Mouse (Mus musculus) T-helper 2 cell (primary cell): Measurements from ENCODE around the gene Nos1ap.

ENCODE experiments used
- in situ Hi-C: fragments of 300-600 bp; cut with MboI, MseI; formaldehyde crosslinking; loops from one replicate; pipeline ENCODE4 v1.15.1; 2025; ENCODE audit warnings: high pct_unique_total_duplicates

The Nos1ap gene

DNA sequence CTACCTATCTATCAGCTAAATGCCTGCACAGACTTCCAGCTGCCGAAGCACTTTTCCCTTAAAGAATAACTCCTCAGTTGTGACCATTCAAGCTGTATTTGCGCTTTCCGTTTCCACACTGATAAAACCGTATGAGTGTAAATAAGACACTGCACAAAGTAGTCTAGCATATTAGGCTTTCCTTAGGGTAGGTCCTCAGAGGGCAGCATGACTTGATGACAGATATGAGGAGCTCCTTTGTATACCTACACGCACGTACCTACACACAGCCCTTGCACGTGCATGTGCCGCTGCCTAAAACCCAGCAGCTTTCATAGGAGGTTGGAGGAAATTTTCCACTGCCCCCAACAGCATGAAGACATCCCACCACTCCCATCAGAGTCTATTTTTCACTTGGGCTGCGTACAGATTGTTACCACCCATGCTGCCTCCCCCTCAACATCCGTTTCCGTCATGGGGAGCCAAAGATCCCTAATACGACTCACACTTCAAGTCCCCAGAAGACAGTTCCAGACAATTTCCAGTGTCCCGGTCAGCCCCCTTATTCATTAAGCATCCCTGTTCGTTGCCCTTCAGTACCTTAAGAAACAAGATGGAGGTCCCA, 41.4 kb downstream of the Nos1ap start:
- in situ Hi-C loops: no loop called here

DNA sequence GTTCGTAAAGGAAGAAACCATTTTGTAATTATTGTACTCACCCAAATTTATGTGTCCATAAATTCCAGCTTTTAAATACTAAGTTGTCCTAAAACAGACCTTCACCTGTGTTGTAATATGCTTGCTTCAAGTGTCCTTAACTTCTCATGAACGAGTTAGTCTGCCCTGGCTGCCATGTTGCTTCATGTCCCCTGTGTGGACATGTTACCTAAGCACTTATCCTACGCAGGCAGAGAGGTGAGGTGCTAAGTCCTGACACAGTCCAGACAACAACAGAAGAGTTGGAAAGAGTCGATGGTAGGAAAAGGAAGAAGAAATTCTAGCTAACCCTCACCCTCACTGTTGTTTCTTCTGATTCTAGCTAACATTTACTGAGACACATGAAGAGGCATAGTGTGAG, 43.4 kb downstream of the Nos1ap start:
- in situ Hi-C loops: no loop called here

DNA sequence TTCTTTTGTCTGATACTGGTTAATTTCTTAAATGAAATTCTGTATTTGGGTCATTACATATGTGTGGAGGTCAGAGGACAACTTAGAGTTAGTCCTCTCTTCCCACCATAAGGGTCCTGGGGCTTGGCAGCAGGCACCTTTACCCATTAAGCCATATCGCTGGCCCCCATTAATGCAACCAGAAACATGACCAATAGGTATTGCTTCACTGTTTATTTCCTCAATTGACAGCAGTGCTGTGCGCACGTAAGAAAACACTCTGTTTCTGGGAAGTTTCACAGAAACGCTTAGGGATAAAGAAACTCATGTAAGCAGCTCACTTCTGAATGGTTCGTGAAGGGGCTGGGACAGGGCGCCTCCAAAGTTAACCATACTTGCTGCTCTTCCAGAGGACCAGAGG, 44.4 kb downstream of the Nos1ap start:
- in situ Hi-C loops: no loop called here

DNA sequence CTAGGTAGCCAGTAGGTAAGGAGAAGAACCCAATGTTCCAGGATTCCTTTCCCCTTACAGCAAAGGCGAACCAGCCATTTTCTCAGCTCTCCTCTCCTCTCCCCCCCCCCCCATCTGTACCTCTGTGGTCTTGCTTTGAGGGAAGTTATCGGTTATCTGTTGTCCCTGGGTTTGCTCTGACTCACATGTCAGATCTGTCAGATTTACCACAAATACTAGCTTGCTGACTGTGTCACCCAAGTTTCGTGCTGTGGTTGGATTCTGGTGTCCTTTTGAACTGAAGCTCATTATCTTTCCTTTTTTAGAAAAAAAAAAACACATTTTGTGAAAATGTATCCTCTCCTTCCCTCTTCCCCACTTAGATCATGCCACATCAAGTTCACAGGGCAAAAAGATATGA, 50.2 kb downstream of the Nos1ap start:
- in situ Hi-C loops: no loop called here

DNA sequence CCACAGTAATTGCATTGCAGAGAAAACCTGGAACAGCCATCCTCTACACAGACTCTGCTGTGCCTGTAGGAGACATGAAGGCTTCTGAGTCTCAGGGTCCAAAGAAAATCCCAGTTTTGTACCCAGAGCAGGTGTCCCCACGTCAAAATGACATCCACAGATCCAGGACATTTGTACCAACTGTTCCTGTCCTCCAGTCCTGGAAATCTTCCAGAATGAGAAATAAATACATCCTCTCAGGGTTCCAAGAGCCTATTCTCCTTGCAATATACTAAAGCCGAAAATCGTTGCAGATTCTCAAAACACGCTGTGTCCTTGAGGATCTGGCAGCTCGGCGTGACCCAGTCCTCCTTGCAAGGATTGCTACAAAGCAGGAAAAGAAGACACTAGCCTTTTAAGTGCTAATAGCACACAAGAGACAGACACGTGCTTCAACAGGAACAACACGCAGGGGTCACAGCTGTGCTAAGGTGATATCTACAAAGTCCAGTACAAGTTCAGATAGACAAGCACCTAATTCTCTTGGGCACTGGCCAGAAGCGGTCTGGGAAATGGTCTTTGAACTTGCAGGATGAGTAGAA, 51.1 kb downstream of the Nos1ap start:
- in situ Hi-C loops: no loop called here

DNA sequence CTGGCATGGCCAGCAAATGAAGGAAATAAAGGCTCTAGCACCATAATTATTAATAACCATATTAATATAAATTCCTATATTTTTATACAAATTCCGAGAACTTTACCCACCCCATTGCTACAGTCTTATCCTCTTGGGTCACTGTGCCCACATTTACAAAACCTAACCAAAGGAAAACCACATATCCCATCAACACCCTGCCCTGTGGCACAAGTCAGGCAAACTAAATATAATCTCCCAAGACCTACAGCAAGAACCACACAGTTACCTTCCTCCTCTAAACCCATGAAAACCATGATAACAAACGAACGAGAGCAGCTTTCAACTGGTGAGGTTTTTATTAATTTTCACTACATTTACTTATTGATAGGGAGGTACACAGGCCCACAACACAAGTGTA, 53.3 kb downstream of the Nos1ap start:
- in situ Hi-C loops: no loop called here

DNA sequence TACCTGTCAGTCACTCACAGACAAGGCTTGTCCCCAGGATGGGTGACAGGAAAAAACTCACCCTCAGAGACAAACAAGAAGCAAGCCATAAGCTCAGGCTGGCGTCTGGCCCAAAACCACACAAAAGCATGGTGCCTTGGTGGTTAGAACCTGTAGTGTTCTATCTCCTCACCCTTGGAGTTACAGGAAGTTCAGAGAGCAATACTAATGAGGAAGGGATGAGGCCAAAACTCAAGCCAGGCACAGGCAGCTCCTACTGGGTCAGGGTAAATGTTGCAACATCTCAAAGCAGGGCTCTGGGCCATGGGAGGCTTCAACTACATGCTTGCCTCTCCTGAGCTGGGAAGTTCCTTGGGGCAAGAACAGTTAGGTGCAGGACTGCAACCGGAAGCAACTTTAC, 54.4 kb downstream of the Nos1ap start:
- in situ Hi-C loops: no loop called here

DNA sequence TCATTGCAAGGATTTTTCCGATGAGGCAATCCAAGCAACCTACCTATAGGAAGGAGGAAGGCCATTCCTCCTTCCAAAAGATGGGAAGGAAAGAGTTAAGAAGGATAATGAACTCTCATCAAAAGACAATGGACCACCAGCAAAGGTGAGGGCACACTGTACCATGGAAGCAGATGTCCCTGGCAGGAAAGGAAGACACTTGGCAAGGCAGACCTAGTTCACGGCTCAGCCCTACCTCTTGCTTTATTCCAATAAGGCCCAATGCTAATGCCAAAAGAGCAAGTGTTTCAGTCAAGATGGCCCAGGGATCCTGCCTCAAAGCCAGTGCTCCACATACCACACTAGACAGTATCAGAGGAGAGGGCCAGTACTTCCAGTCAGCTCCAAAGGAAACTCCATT, 58.4 kb downstream of the Nos1ap start:
- in situ Hi-C loops: no loop called here

DNA sequence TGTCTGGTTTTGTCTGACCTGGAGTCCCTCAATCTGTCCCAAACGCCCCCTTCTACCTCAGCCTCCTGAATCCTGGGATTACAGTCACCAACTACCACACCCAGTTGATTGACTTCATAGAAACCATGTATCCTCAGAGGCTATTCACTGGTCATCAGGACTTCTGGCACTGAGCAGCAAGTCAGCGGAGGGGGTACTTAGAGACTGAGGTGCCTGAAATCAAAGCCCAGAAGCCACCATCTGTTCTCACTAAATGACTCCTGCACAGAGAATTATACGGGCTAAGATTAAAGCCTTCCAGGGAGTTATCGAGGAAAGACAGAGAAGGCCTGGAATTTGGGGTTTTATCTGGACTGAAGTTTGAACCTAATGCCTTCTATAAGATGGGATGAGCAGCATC, 59.2 kb downstream of the Nos1ap start:
- in situ Hi-C loops: no loop called here

DNA sequence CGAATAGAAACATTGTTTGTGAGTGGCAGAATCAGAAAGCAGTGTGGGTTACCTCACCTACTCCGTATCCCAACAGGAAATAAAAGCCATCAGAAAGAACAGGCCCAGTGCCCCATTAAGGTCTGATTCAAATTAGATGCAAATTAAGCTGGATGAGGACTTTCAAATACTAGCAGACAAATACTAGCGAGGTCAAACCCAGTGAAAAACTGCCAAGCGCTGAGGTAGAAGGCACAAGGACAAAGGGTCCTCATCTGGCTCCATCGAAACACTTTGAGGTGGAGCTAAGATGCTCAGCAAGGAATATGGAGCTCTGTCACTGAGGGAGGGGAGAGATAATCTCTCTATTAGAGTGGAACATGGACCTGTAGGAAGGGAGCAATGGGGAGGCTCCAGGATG, 66.8 kb downstream of the Nos1ap start:
- in situ Hi-C loops: no loop called here

DNA sequence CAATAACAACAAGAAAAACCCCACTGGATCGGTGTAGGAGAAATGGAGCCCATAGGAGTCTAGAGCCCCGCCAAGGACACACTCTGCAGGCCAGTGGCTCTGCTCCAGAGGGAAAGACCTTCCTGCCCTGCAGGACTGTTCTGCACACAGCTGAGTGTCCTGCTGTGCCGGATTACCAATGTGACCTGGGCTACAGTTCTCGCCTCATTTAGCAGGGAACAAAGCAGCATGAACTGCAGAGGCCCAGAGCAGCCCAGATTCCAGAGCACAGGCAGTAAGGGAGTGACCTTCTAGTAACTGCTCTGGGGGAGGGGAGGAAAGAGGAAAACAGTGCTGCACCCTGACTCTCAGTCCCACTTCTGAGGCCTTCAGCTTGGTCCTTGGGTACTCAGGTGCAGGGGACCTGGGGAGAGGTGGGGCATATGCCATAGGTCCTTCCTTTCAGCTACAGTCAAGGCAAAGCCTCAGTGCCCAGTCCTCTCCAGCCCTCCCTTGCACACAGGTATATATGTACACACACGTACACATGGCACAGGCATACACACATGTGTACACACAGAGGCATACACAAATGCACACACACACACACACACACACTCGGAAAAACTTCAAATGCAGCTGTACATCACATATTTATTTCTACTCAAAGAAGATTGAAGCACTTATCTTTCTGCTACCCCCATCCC, 68.0 kb downstream of the Nos1ap start:
- in situ Hi-C loops: no loop called here

DNA sequence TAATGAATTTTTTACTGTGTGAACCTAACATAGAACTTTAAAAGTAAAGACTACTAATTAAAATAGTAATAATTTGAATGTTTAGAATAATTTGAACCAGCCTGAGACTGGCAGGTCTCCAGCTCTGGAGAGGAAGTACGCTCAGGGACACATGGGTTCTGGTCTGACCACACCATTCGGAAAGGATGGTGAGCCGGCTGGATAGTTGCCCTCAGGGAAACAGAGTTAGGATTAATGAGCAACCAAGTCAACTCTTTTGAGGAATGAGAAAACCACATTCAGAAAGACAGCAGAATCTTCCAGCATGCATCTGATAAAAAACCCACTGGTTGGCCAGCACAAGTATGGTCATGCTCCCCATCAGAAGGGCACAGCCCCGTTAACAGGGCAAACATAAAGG, 69.5 kb downstream of the Nos1ap start:
- in situ Hi-C loops: no loop called here

DNA sequence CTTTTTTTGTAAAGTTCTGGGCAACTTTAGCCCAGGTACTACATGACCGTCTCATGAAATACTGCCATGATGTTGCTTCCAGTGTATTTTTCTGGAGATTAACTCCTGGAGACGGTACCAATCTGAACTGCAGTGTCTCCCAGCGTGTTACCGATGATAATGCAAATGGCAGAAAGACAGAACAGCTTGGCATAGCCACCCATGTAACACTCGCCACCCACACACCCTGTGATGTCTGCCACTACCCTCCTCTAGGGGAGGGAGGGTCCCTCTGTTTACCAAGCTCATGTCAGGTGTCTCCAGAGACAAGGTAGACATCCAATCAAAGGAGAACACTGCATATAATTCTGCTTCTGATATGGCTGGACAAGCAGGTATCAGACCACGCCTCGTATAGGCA, 70.0 kb downstream of the Nos1ap start:
- in situ Hi-C loops: no loop called here

DNA sequence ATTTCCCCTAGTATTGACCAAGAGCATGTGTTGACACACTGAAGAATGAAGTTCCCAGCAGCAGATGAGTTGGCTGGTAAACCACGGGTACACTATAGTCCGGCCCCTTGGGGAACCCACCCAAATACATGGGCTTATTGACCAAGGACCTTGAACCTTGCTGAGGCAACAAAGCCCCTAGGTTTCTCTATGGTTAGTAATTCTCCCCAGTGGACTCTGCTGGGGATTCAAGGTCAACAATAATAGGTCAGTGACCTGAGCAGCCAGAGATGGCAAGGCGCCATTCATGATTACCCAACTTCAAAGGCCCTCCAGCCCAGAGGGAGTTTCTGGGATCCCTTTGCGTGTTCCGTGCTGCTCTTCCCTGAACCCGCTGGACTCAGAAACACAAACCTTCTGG, 73.5 kb downstream of the Nos1ap start:
- in situ Hi-C loops: no loop called here

DNA sequence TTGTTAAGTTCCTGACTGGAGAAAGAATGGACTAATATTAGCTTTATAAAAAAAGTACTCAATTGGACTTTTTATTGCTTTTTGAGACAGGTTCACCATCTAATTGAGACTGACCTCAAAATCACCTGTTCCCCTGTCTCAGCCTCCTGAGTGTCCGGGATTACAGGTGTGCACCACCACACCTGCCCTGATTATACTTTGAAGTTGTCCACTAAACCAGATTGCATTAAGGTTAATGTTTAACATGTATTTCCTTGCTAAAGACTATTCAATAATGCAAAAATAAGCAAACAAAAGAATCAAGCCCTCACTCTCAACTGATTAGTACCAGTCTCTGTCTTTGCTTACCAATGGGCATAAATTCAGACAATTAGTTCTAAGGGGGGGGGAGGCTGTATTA, 74.2 kb downstream of the Nos1ap start:
- in situ Hi-C loops: no loop called here

DNA sequence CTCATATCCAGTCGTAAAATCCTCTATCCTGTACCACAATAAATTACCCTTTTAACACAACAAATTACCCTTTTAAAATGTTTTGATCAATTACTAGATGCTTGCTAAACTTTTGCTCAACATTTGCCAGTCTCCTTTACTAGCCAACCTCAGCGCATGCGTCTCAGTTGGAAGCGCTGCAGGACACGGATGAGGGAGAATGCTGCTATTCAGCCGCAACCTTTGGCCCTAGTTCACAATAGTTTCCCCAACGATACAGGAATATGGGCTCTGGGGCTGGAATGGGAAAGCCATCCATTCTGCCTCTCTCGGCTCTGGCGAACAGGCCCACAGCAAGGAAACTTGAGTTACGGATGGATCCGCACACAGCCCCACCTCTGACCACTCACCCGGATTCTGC, 75.4 kb downstream of the Nos1ap start:
- in situ Hi-C loops: no loop called here

DNA sequence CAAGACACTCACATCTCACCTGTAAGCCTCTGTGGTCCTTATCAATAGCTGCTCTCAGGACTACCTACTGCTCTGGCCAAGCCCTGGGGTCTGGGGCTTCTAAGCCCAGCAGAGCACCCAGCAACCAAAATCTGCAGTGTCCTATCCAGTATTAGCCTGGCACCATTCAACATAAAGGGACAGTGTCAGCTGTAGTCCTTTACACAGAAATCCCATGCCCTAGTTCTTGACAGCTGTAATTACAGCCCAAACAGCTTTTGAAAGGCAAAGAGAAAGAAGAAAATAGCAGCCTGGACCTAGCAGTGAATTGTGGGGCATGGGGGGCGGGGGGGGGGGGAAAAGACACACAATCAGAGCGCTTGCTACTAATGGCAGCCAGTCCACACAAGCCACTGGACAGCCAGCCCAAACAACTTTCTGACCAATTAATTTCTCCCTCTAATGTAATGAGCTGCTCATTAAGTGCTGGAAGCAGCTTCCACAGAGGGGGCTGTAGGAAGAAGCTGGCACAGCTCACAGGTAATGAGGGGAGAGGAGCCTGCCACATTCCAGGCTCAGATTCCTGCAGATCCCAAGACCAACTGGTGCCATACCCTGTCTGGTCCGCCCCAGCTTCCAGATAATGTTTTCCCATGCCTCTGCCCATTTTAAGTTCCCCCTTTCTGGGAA, 77.1 kb downstream of the Nos1ap start:
- in situ Hi-C loops: no loop called here

DNA sequence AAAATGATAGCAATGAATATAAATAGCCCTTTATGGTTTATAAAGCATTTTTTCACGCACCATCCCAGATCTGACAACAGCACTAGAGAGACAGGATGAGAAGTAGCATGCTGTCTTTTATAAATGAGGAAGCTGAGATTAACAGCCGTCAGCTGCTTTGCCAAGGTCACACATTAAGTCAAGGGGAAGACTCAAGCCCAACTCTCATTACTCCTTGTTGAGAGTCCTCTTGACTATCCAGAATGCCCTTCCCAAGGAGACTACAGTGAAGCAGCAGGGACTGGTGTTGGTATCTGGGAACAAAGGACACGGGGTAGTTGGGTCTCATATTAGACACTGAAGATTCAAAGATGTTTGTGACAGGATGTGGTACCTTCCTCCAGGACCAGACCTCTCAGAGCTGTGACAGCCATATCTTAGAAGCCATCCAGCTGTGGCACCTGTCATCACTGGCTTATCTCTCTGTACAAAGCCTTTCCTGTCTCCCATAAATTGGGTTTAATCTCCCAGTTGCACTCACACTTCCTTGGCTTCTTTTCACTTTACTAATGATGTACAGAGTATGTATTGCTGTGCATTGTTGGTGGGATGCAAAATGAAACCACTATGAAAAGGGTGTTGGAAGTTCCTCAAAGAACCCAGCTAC, 78.9 kb downstream of the Nos1ap start:
- in situ Hi-C loops: no loop called here

DNA sequence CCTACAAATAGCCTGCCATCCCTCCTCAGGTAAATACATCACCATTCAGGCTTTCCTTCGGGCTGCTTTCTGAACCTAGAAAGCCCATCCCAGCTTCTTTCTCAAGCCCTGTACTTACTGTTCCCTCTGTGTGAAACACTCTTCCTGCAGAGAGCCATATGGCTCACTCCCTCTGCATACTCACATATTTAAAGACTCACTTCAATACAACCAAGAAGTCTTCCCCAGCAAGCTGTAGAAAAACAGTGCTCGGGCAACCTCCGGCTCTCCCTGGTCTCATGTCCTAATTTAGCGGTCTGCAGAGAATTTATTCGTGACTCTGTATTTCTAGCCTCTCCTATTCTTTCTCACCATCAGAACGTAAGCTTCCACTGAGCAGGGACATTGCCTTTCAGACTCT, 83.4 kb downstream of the Nos1ap start:
- in situ Hi-C loops: no loop called here

DNA sequence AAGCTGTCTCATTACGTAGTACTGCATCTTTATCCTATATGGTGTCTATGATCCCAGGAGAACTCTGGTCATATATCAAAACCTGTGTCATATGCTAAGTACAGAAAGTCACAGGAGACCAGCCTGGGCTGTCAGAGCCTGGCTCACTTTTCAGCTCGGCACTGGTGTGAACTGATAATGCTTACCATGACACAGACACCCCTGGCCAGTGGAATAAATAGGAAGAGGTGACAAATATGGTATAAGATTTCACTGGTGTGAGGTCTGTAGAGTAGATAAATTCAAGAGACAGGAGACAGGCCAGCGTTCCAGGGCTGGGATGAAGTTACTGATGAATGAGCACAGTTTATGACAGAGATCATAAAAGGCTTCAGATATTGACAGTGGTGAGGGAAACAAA, 84.6 kb downstream of the Nos1ap start:
- in situ Hi-C loops: no loop called here

DNA sequence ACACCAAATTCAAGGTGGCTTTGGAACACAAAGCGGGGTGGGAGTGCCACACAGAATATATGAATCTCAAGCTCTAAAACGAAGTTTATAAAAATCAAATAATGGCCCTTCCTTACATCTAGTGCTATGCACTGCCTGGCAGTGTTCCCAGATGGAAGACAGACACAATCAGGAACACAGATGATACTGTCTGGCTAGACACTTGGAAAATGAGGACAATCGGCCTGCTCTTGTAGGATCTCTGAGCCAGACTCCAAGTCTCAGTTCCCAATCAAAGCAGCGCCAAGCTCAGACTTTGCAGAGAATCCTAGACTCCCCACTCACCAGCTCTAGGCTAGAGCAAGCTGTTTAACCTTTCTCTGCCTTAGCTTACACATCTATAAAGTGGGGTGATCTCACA, 85.3 kb downstream of the Nos1ap start:
- in situ Hi-C loops: no loop called here

DNA sequence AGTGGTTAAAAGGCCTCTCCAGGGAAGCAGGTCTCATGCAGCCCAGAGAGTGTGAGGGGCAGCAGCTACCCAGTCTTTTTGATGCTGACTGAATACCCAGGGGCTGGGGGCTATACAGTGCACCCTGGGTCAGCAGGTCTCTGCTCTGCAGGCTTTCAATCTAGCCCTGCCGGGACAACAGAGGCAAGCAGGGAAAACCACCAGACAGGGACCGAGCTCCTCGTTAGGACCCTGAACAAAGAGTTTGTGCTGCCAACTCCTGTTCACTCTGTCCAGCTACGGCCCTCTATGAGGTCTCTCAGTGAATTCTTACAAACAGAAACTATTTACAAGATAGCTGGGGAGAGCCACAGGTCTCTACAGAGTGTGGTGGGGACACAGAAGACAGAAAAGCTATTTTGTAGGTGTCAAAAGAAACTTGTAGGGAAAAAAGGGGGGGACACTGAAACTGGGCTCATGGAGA, 86.4 kb downstream of the Nos1ap start:
- in situ Hi-C loops: no loop called here
